Mouse (Mus musculus) neural tube, embryonic 14.5 days (tissue): ENCODE results near the gene Park7. TPM values are rescaled to one million over a fixed set of nuclear protein-coding genes. Genes with fewer than 3 reads are reported as not detected.

Experiments
- ATAC-seq: fragments of 200-750 bp; cut with Nextera tagmentation; 2 replicates; pipeline ENCODE4 v1.8.0; 2017; ENCODE audit warnings: low read depth, mild to moderate bottlenecking, moderate TSS enrichment, moderate library complexity
- H3K27ac ChIP-seq: fragments of 300-500 bp; sonication (generic); 2 replicates; pipeline ENCODE4 v1.5.1; 2014; ENCODE audit warnings: low read depth, mild to moderate bottlenecking, control low read depth, low read length, moderate library complexity, mixed read lengths
- H3K27me3 ChIP-seq: fragments of 300-500 bp; sonication (generic); 2 replicates; pipeline ENCODE4 v1.6.1; 2014; ENCODE audit warnings: low read length; ENCODE audit not compliant: control insufficient read depth, insufficient read depth
- H3K36me3 ChIP-seq: fragments of 300-500 bp; sonication (generic); 2 replicates; pipeline ENCODE4 v1.6.1; 2014; ENCODE audit warnings: low read length, mixed read lengths; ENCODE audit not compliant: control insufficient read depth, insufficient read depth
- H3K4me1 ChIP-seq: fragments of 300-500 bp; sonication (generic); 2 replicates; pipeline ENCODE4 v1.6.1; 2014; ENCODE audit warnings: low read length; ENCODE audit not compliant: control insufficient read depth, insufficient read depth
- H3K4me2 ChIP-seq: fragments of 300-500 bp; sonication (generic); 2 replicates; pipeline ENCODE4 v1.6.1; 2014; ENCODE audit warnings: mild to moderate bottlenecking, low read depth, low read length, control low read depth
- H3K4me3 ChIP-seq: fragments of 300-500 bp; sonication (generic); 2 replicates; pipeline ENCODE4 v1.5.1; 2014; ENCODE audit warnings: low read depth, low read length, control low read depth, mixed read lengths
- H3K9ac ChIP-seq: fragments of 300-500 bp; sonication (generic); replicated peaks from 2 replicates; pipeline ENCODE4 v1.6.1; 2014; ENCODE audit warnings: low read depth, mild to moderate bottlenecking, control low read depth, low read length, mixed read lengths
- H3K9me3 ChIP-seq: fragments of 300-500 bp; sonication (generic); 2 replicates; pipeline ENCODE4 v1.6.1; 2016; ENCODE audit warnings: low read length; ENCODE audit not compliant: control insufficient read depth
- WGBS: fragments of 180-500 bp; shearing (Covaris S2); extraction: QIAGEN DNeasy Blood & Tissue Kit; methylation state at CpG from one replicate; pipeline ENCODE4 v1.1.7; 2014; 5-methylcytosine and 5-hydroxymethylcytosine counted together
- polyA plus RNA-seq: library from polyadenylated mRNA; unstranded; fragments of >200 nt; fragmentation: Nextera tagmentation; extraction: Ambion mirVana; gene quantifications from 2 replicates; pipeline ENCODE4 v1.2.1, GENCODE M21; 2014

Park7 gene
- polyA plus RNA-seq, 1 experiment from 2014 or later: 397 TPM

DNA sequence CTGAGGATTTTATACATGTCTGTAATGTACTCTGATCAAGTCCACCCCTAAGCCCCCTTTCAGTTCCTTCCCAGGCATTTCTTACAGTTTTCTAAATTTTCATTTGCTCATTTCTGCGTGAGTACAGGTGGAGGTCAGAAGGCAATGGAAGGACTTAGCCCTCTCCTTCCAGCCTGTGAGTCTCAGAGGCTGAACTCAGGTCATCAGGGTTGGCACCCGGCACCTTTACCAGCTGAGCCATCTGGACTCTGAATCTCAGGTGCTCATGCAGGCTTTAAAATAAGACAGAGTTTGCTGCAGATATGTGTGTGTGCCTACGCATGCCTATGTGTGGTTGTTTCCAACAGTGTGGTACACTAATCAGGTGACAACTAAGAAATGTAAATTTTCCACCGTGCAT, 63.3 kb downstream of the Park7 start:
- H3K36me3 ChIP-seq: no peaks in the 10 kb centered on the region
- no peak overlapping the region for H3K4me3 ChIP-seq
- H3K9me3 ChIP-seq: no peaks in the 10 kb centered on the region
- H3K27me3 ChIP-seq: no peaks in the 10 kb centered on the region
- H3K9ac ChIP-seq: no peak overlapping the region
- H3K4me1 ChIP-seq: peaks cover 4% of the 10 kb centered on the region; the same call in 1 of the 2 replicates
- 94% methylated on average over 4 of the region's 4 CpGs for WGBS
- no peak overlapping the region for H3K4me2 ChIP-seq
- no peak overlapping the region for H3K27ac ChIP-seq
- no peak for ATAC-seq

DNA sequence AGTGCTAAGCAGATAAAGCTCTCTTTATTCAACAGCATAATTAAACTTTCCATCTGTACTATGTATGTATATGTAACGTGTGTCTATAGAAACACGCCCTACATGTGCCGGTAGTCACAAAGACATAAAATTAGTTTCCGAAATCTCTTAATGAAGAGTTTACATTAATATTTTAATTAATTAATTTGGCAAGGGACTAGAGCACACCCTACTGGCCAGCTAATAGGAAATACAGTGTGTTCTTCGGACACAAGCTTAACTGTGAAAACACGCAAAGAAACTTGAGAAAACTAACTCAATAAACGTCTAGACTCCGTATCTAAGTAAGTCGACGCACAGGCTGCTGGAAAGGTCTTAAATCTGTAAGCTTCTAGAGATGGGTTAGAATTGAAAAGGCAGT, 64.3 kb downstream of the Park7 start:
- no peak for ATAC-seq
- Histone ChIP-seq H3K27me3 (no peaks in the 10 kb centered on the region), H3K9me3 (no peaks in the 10 kb centered on the region), H3K36me3 (no peaks in the 10 kb centered on the region), H3K4me3 (no peak overlapping the region), H3K4me1 (peaks cover 4% of the 10 kb centered on the region; the same call in 1 of the 2 replicates), H3K9ac (no peak overlapping the region), H3K27ac (no peak overlapping the region), H3K4me2 (no peak overlapping the region)
- 58% methylated on average over 10 of the region's 10 CpGs for WGBS

Other genes starting within 250 kb of the Park7 start
- gene Errfi1, start 60.5 kb downstream of the Park7 start, polyA plus RNA-seq: 70.2 and 76.9 TPM in 2 replicates
- gene Tnfrsf9, start 125 bp upstream of the Park7 start, polyA plus RNA-seq: 0.22 and 0.43 TPM in 2 replicates
- gene Uts2, start 82.7 kb upstream of the Park7 start, polyA plus RNA-seq: 3.7 and 9.5 TPM in 2 replicates
- gene Per3, start 130.2 kb upstream of the Park7 start, polyA plus RNA-seq: 4.2 and 5.1 TPM in 2 replicates
- gene Vamp3, start 143.5 kb upstream of the Park7 start, polyA plus RNA-seq: 36.6 and 45.2 TPM in 2 replicates
- gene Gm13090, start 175.1 kb upstream of the Park7 start, polyA plus RNA-seq: 0.63 and 1.4 TPM in 2 replicates